Mouse (Mus musculus) activated CD4-positive, CD25-positive, alpha-beta regulatory T cell, adult 4 months (primary cell): Measurements from ENCODE around the gene Mpp1. TPM values are rescaled to one million over a fixed set of nuclear protein-coding genes. Genes with fewer than 3 reads are reported as not detected.
"Not testable (repeated sequence)": the region's sequence is repeated elsewhere in the genome, so short reads cannot be mapped to it uniquely, and the experiment has no call there.

Experiments
- ATAC-seq: one replicate; pipeline ENCODE4 v1.8.0; 2017
- polyA plus RNA-seq, 2 experiments: library from polyadenylated mRNA; unstranded; fragments of 100-300 nt; shearing (Covaris generic); gene quantifications; one replicate each; pipeline ENCODE4 v1.2.1; 2017

Gene Mpp1
- 100 to 1,000 TPM; 100 to 101 TPM for polyA plus RNA-seq

- ATAC-seq, result peak; percentile 89
Observed at GRCm38 (mm10) chrX:75130467-75131160, at the start of gene Mpp1. Mpp1 (minus strand) TSS chrX:75131016.

- no peak for ATAC-seq
Observed at GRCm38 (mm10) chrX:75163670-75164069, 32.9 kb upstream of the Mpp1 start, which contains the start of gene Smim9. Smim9 (minus strand) TSS chrX:75163770.

GRCm38 (mm10) chrX:75155576-75156243, 24.9 kb upstream of the Mpp1 start:
- ATAC-seq, result no peak

GRCm38 (mm10) chrX:75152249-75152648, 21.4 kb upstream of the Mpp1 start:
- no peak for ATAC-seq

GRCm38 (mm10) chrX:75150304-75150703, 19.5 kb upstream of the Mpp1 start:
- ATAC-seq, result no peak

GRCm38 (mm10) chrX:75148414-75148813, 17.6 kb upstream of the Mpp1 start:
- ATAC-seq, result no peak

GRCm38 (mm10) chrX:75143124-75143555, 12.3 kb upstream of the Mpp1 start:
- ATAC-seq, result not testable (repeated sequence)

GRCm38 (mm10) chrX:75138182-75138581, 7.4 kb upstream of the Mpp1 start:
- ATAC-seq, result no peak

GRCm38 (mm10) chrX:75137729-75138128, 6.9 kb upstream of the Mpp1 start:
- ATAC-seq, result no peak

- ATAC-seq, result no peak
Observed at GRCm38 (mm10) chrX:75136938-75137337, 6.1 kb upstream of the Mpp1 start.

GRCm38 (mm10) chrX:75129474-75129873, 1.3 kb downstream of the Mpp1 start:
- no peak for ATAC-seq

GRCm38 (mm10) chrX:75128333-75128980, 2.4 kb downstream of the Mpp1 start:
- peak; percentile 28 for ATAC-seq

GRCm38 (mm10) chrX:75126893-75127292, 3.9 kb downstream of the Mpp1 start:
- no peak for ATAC-seq

GRCm38 (mm10) chrX:75125606-75126005, 5.2 kb downstream of the Mpp1 start:
- ATAC-seq, result no peak

GRCm38 (mm10) chrX:75115550-75115949, 15.3 kb downstream of the Mpp1 start:
- no peak for ATAC-seq

GRCm38 (mm10) chrX:75102293-75102692, 28.5 kb downstream of the Mpp1 start:
- no peak for ATAC-seq

GRCm38 (mm10) chrX:75098799-75099198, 32.0 kb downstream of the Mpp1 start:
- ATAC-seq, result no peak

- ATAC-seq, result peak; percentile 6
Observed at GRCm38 (mm10) chrX:75096163-75096770, 34.5 kb downstream of the Mpp1 start.

- ATAC-seq, result peak; percentile 99
Observed at GRCm38 (mm10) chrX:75095369-75096162, 35.2 kb downstream of the Mpp1 start, which contains the start of gene Dkc1. Dkc1 (plus strand) TSS chrX:75095854.

- peak; percentile 37 for ATAC-seq
Observed at GRCm38 (mm10) chrX:75085654-75086053, 45.2 kb downstream of the Mpp1 start.

- peak; percentile 84 for ATAC-seq
Observed at GRCm38 (mm10) chrX:75084774-75085508, 45.9 kb downstream of the Mpp1 start, which contains the start of gene Gab3. Gab3 (minus strand) TSS chrX:75085458.
